Mouse (Mus musculus) liver, embryonic 14.5 days (tissue): ENCODE measurements around the gene Prr14. TPM values are rescaled to one million over a fixed set of nuclear protein-coding genes. Genes with fewer than 3 reads are reported as not detected.
"Not testable (repeated sequence)": the region's sequence is repeated elsewhere in the genome, so short reads cannot be mapped to it uniquely, and the experiment has no call there.

Experiments used
- ATAC-seq: fragments of 200-750 bp; cut with Nextera tagmentation; 2 replicates; pipeline ENCODE4 v1.8.0; 2017; ENCODE audit warnings: moderate number of reproducible peaks, mild to moderate bottlenecking, moderate library complexity; ENCODE audit not compliant: insufficient read depth
- DNase-seq, 3 experiments: peaks; one replicate each; pipeline ENCODE4 v3.0.0-alpha.2; 2012 to 2013; ENCODE audit warnings: low read depth in 3 of 3, low spot score in 3 of 3
- H3K27ac ChIP-seq: fragments of 300-500 bp; sonication (generic); 2 replicates; pipeline ENCODE4 v1.5.1; 2014; ENCODE audit warnings: moderate library complexity, mild to moderate bottlenecking, control low read depth, inconsistent platforms
- H3K27me3 ChIP-seq: fragments of 300-500 bp; sonication (generic); 2 replicates; pipeline ENCODE4 v1.6.1; 2014; ENCODE audit warnings: mild to moderate bottlenecking, low read length, moderate library complexity; ENCODE audit not compliant: control insufficient read depth, insufficient read depth
- H3K36me3 ChIP-seq: fragments of 300-500 bp; sonication (generic); replicated peaks from 2 replicates; pipeline ENCODE4 v1.6.1; 2014; ENCODE audit warnings: low read depth; ENCODE audit not compliant: control insufficient read depth, insufficient read depth
- H3K4me1 ChIP-seq, 2 experiments: fragments of 200-500 bp in 1 of 2; fragments of 300-500 bp in 1 of 2; sonication (generic) in 1 of 2; replicated peaks; 2 replicates each; pipeline ENCODE4 v1.6.1; 2012 to 2014; ENCODE audit warnings: antibody characterized with exemption in 1 of 2, inconsistent platforms in 1 of 2, low read length in 1 of 2; ENCODE audit not compliant: control insufficient read depth in 2 of 2, insufficient read depth in 2 of 2
- H3K4me2 ChIP-seq: fragments of 300-500 bp; sonication (generic); 2 replicates; pipeline ENCODE4 v1.6.1; 2014; ENCODE audit warnings: low read depth, mild to moderate bottlenecking, control low read depth, moderate library complexity
- H3K4me3 ChIP-seq, 2 experiments: fragments of 200-500 bp in 1 of 2; fragments of 300-500 bp in 1 of 2; sonication (generic) in 1 of 2; 2 replicates each; pipeline ENCODE4 v1.5.1; 2012 to 2014; ENCODE audit warnings: low read depth in 2 of 2, low read length in 2 of 2, mild to moderate bottlenecking in 2 of 2, control low read depth in 1 of 2, inconsistent platforms in 1 of 2, moderate library complexity in 1 of 2; ENCODE audit not compliant: insufficient read depth in 1 of 2
- H3K9ac ChIP-seq: fragments of 300-500 bp; sonication (generic); replicated peaks from 2 replicates; pipeline ENCODE4 v1.6.1; 2014; ENCODE audit warnings: mild to moderate bottlenecking, control low read depth, moderate library complexity
- H3K9me3 ChIP-seq: fragments of 300-500 bp; sonication (generic); 2 replicates; pipeline ENCODE4 v1.6.1; 2016; ENCODE audit warnings: low read length, mixed read lengths; ENCODE audit not compliant: control insufficient read depth
- CTCF ChIP-seq: IDR thresholded peaks from 2 replicates; pipeline ENCODE4 v1.5.1; 2016; ENCODE audit warnings: antibody characterized with exemption, low read depth, control low read depth
- EP300 ChIP-seq: IDR thresholded peaks from 2 replicates; pipeline ENCODE4 v1.6.1; 2016; ENCODE audit warnings: antibody characterized with exemption, low read depth
- WGBS: fragments of 180-500 bp; shearing (Covaris S2); extraction: QIAGEN DNeasy Blood & Tissue Kit; methylation state at CpG from one replicate; pipeline ENCODE4 v1.1.7; 2014; ENCODE audit not compliant: insufficient replicate concordance; 5-methylcytosine and 5-hydroxymethylcytosine counted together
- polyA plus RNA-seq, 2 experiments: library from polyadenylated mRNA; depleted of rRNA in 1 of 2; stranded (reverse) in 1 of 2; unstranded in 1 of 2; fragments of >200 nt; fragmentation: Nextera tagmentation in 1 of 2; extraction: Ambion mirVana in 1 of 2; gene quantifications; 2 replicates each; pipeline versions ENCODE4 v1.2.1 to v1.2.3; 2012 to 2014

Prr14 gene
- polyA plus RNA-seq, 2 experiments = 20.3 to 21.2 TPM

DNA sequence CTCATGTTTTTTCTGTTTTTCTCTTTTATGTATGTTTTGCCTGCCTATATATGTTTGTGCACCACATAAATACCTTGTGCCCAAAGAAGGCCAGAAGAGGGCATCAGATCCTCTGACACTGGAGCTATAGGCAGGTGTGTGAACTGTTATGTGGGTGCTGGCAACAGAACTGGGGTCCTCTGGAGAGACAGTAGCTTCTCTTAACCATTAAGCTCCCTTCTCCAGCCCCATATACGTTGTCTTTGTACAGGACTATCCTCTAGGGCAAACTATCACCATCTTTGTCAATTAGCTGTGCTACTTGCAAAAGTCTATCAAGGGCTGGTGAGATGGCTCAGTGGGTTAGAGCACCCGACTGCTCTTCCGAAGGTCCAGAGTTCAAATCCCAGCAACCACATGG lies 48.9 kb downstream of the Prr14 start:
- WGBS = 74% methylated on average over 3 of the region's 3 CpGs
- DNase-seq = no peak
- TF ChIP-seq EP300 = no peak
- TF ChIP-seq CTCF = no peak

GRCm38 (mm10) chr7:127509830-127510229 lies 50.4 kb downstream of the Prr14 start:
- not testable (repeated sequence) for ATAC-seq, H3K36me3 ChIP-seq, DNase-seq, H3K4me2 ChIP-seq, H3K27ac ChIP-seq, H3K27me3 ChIP-seq, H3K9ac ChIP-seq, H3K4me3 ChIP-seq, H3K9me3 ChIP-seq
- 64% methylated on average over 3 of the region's 4 CpGs for WGBS
- peaks cover 8 to 13% of the 10 kb centered on the region in 2 experiments for H3K4me1 ChIP-seq

More for the DNA sequence above, 48.9 kb downstream of the Prr14 start:
- Histone ChIP-seq H3K36me3 (no peaks in the 10 kb centered on the region), H3K27ac (no peak overlapping the region), H3K9me3 (no peaks in the 10 kb centered on the region), H3K27me3 (no peaks in the 10 kb centered on the region), H3K4me3 (no peak overlapping the region), H3K4me1 (peaks cover 2 to 6% of the 10 kb centered on the region in 2 experiments; a peak in 2 of 4 replicates), H3K4me2 (no peak overlapping the region), H3K9ac (no peak overlapping the region)
- ATAC-seq = no peak

DNA sequence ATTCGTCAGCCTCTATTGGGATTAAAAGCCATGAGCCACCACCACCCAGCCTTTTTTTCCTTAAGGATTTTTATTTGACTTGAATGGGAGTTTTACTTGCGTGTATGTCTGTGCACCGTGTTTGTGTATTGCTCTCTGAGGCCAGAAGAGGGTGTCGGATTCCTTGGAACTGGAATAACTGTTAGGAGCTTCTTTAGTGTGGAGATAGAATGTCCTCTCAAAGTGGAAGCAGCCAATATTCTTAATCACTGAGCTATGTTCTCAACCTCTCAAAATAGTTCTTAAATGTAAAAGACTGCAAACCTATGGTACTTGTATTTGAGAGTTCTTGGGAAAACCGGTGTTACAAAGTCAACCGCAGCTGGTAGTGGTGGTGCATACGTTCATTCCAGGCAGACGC lies 51.8 kb downstream of the Prr14 start:
- H3K9ac ChIP-seq = peak overlapping the region; percentile 59
- H3K36me3 ChIP-seq = peaks cover 20% of the 10 kb centered on the region
- peak overlapping the region; percentile 86 for H3K4me2 ChIP-seq
- no peaks in the 10 kb centered on the region for H3K9me3 ChIP-seq
- no peaks in the 10 kb centered on the region for H3K27me3 ChIP-seq
- peaks cover 8 to 13% of the 10 kb centered on the region in 2 experiments for H3K4me1 ChIP-seq
- ATAC-seq (no peak), DNase-seq (peak in 1 of 3 experiments; percentile 17)
- peak overlapping the region; percentile 46; the same call in 1 of the 2 replicates for H3K27ac ChIP-seq
- H3K4me3 ChIP-seq = peak overlapping the region; percentile 81 to 95
- TF ChIP-seq EP300 = no peak
- no peak for TF ChIP-seq CTCF
- 34% methylated on average over 8 of the region's 8 CpGs for WGBS

- WGBS = under 1% methylated on average over 37 of the region's 37 CpGs
- peak; percentile 95 for ATAC-seq
- Histone ChIP-seq H3K9me3 (no peaks in the 10 kb centered on the region), H3K4me3 (peak within 1 kb of the TSS; percentile 81 to 95), H3K4me1 (peaks cover 8 to 13% of the 10 kb centered on the region in 2 experiments), H3K36me3 (peaks cover 26% of the 10 kb centered on the region), H3K27me3 (no peaks in the 10 kb centered on the region), H3K4me2 (peak within 1 kb of the TSS; percentile 86), H3K27ac (peak within 1 kb of the TSS; percentile 85), H3K9ac (peak within 1 kb of the TSS; percentile 94)
- peak; percentile 95 to 97 (median 96) for DNase-seq
- TF ChIP-seq CTCF (no peak), EP300 (peak; percentile 86)
Observed at GRCm38 (mm10) chr7:127511808-127512230, 52.4 kb downstream of the Prr14 start, which contains the start of gene Srcap. Gene Srcap (plus strand): TSS chr7:127511983.

DNA sequence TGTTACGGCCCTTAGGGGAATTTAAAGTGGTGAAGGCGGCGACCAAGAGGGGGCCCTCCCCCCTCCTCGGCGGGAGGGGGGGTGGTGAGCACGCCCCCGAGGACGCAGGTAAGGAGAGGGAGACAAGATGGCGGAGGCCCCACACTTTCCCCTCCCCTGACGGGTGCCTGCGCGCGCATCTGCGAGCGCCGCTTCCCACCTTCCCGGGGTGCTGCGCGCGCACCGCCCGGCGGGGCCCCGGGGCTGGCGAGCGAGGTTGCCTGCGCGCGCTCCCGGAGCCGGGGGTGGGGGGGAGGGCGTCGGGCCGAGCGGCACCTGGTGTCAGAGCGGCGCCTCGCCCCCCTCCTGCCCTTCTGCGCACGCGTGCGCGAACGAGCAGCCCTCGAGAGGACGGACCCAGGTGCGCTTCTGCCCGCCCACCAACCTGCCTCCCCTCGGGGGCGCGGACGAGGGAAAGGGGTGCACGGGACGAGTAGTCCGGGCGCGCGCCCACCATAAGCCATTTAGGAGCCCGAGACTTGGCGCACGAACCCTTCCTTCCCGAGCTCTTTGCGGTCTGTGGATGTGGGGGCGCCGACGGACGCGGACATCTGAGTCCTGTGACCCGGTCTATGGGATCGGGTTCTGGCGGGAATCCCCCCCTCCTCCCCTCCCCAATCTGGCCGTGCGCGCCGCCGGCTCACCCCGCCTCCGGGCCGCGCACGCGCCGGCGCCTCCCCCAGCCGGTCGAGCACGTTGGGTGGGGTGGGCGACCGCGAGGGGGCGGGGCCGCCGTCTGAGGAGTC lies 53.0 kb downstream of the Prr14 start:
- ATAC-seq = peak; percentile 85
- Histone ChIP-seq H3K9me3 (no peaks in the 10 kb centered on the region), H3K4me3 (peak overlapping the region; percentile 81 to 95), H3K27ac (peak overlapping the region; percentile 85), H3K4me1 (peaks cover 8 to 13% of the 10 kb centered on the region in 2 experiments), H3K27me3 (no peaks in the 10 kb centered on the region), H3K9ac (peak overlapping the region; percentile 94), H3K36me3 (peaks cover 32% of the 10 kb centered on the region), H3K4me2 (peak overlapping the region; percentile 86)
- under 1% methylated on average over 76 of the region's 93 CpGs for WGBS
- peak; percentile 86 to 90 (median 87) for DNase-seq
- TF ChIP-seq CTCF = no peak
- no peak for TF ChIP-seq EP300
